Comparison of ENCODE assay signal across 31 mouse cellular contexts in genomic region chr8:122789796-122790195, GRCm38 (mm10). TPM values are rescaled to one million over a fixed set of nuclear protein-coding genes. Genes with fewer than 3 reads are reported as not detected.
DNase-seq lines count a peak whose midpoint lies in the region; ATAC-seq and TF ChIP-seq lines count a peak whose summit lies in the region.
"Had no signal": no experiment of that assay in that cellular context is flagged by ENCODE, and none has a peak within 500 bp of the region (broad histone marks: within the 10 kb centered on the region; RNA-seq: fewer than 3 reads in every experiment).

No protein-coding gene starts in this region.

- TF ChIP-seq CTCF in kidney, postnatal 0 days (IDR thresholded peaks at IDR 0.05; ENCODE audit: low read depth): no peak
- TF ChIP-seq CTCF in small intestine, adult 2 months (IDR thresholded peaks at IDR 0.05; ENCODE audit: extremely low read depth, insufficient read length, insufficient replicate concordance, low read depth, low read length): no peak

- no peak overlapping the region for H3K27ac ChIP-seq in kidney, postnatal 0 days
- peak overlapping the region; percentile 82 for H3K27ac ChIP-seq in small intestine, adult 2 months (ENCODE audit: insufficient read depth, low read depth, low read length)
- H3K27ac ChIP-seq: embryonic facial prominence, embryonic 10.5 days; embryonic facial prominence, embryonic 15.5 days; forebrain, embryonic 13.5 days; hindbrain, embryonic 13.5 days; liver, embryonic 14.5 days; midbrain, embryonic 10.5 days; stomach, postnatal 0 days had no signal

- H3K36me3 ChIP-seq in kidney, postnatal 0 days (ENCODE audit: insufficient read depth, low read length): peaks cover 29% of the 10 kb centered on the region
- peaks cover 26% of the 10 kb centered on the region for H3K36me3 ChIP-seq in small intestine, adult 2 months (ENCODE audit: control insufficient read depth, insufficient read depth, low read length)

- 0 out of 2 replicates have a peak, but pooled peaks have one; percentile 40 for ATAC-seq in kidney, postnatal 0 days (replicated peaks; ENCODE audit: low FRiP score, low read depth)
- ATAC-seq: forebrain, embryonic 13.5 days; midbrain, embryonic 16.5 days; Patski had no signal

- peak; percentile 47 for DNase-seq in adrenal gland, postnatal 14 days
- DNase-seq in adrenal gland, postnatal 4 days (ENCODE audit: low spot score in 2 of 2): no peak
- DNase-seq in kidney, adult 8-10 months: peak; percentile 80 to 84
- DNase-seq in kidney, postnatal 4 days: no peak
- DNase-seq in kidney, postnatal 0 days (ENCODE audit: low spot score): no peak
- no peak for DNase-seq in urinary bladder, postnatal 4 days (ENCODE audit: low spot score in 2 of 2)
- DNase-seq in ovary, postnatal 36 days (ENCODE audit: low spot score): no peak
- DNase-seq: cerebellum, adult 8-10 months; cerebellum, postnatal 25 days; gastrocnemius, postnatal 36 days; heart, adult 18-20 months; heart, postnatal 4 days; liver; lung, embryonic 14.5 days; lung, postnatal 14 days; right cerebral cortex, adult 18-20 months; thymus, adult 18-20 months; thymus, postnatal 36 days had no signal

- no peak overlapping the region for H3K9ac ChIP-seq in kidney, postnatal 0 days (ENCODE audit: low read depth, low read length)
- H3K9ac ChIP-seq: embryonic facial prominence, embryonic 15.5 days; forebrain, embryonic 13.5 days; hindbrain, embryonic 13.5 days; liver, embryonic 14.5 days; lung, embryonic 14.5 days had no signal

- H3K4me3 ChIP-seq in kidney, postnatal 0 days (replicated peaks; ENCODE audit: low read depth, low read length): no peak overlapping the region
- H3K4me3 ChIP-seq in small intestine, adult 2 months (ENCODE audit: low read depth, low read length): no peak overlapping the region
- H3K4me3 ChIP-seq: embryonic facial prominence, embryonic 10.5 days; embryonic facial prominence, embryonic 15.5 days; forebrain, embryonic 13.5 days; hindbrain, embryonic 13.5 days; midbrain, embryonic 10.5 days had no signal

- no peak for TF ChIP-seq POLR2A in small intestine, adult 2 months (IDR thresholded peaks at IDR 0.05; ENCODE audit: low read depth, low read length)

- no peak overlapping the region for H3K4me2 ChIP-seq in kidney, postnatal 0 days (ENCODE audit: low read length)
- H3K4me2 ChIP-seq: embryonic facial prominence, embryonic 15.5 days; forebrain, embryonic 13.5 days; heart, embryonic 11.5 days; hindbrain, embryonic 13.5 days; lung, embryonic 14.5 days had no signal

- WGBS in kidney, postnatal 0 days: 92% methylated on average over 5 of the region's 5 CpGs
- 71% methylated on average over 5 of the region's 5 CpGs for WGBS in small intestine, adult 2 months

- H3K4me1 ChIP-seq in kidney, postnatal 0 days (replicated peaks; ENCODE audit: insufficient read depth, low read length): no peaks in the 10 kb centered on the region
- H3K4me1 ChIP-seq in small intestine, adult 2 months (ENCODE audit: control insufficient read depth, insufficient read depth, insufficient read length, low read length): peaks cover 23% of the 10 kb centered on the region
- H3K4me1 ChIP-seq: embryonic facial prominence, embryonic 10.5 days; embryonic facial prominence, embryonic 15.5 days; midbrain, embryonic 10.5 days had no signal

- no peaks in the 10 kb centered on the region for H3K27me3 ChIP-seq in kidney, postnatal 0 days (ENCODE audit: insufficient read depth, low read length)
- H3K27me3 ChIP-seq in small intestine, adult 2 months (ENCODE audit: control insufficient read depth, insufficient read depth, low read length): no peaks in the 10 kb centered on the region
- H3K27me3 ChIP-seq: embryonic facial prominence, embryonic 15.5 days; forebrain, embryonic 13.5 days; hindbrain, embryonic 13.5 days; Patski had no signal

- no peaks in the 10 kb centered on the region for H3K9me3 ChIP-seq in kidney, postnatal 0 days (replicated peaks; ENCODE audit: low read length)
- H3K9me3 ChIP-seq: embryonic facial prominence, embryonic 10.5 days; embryonic facial prominence, embryonic 15.5 days; forebrain, embryonic 13.5 days; hindbrain, embryonic 13.5 days; midbrain, embryonic 10.5 days had no signal

RNA-seq across cellular contexts. Expression of gene Acsf3, which starts 14.5 kb away (rescaled TPM):
- total RNA-seq in adrenal gland, postnatal 14 days (2021): 48.0 and 50.6 TPM in 2 replicates
- 10 to 100 TPM; 34.0 to 35.8 TPM for total RNA-seq in adrenal gland, postnatal 4 days (2021)
- 21.4 and 23.4 TPM in 2 replicates for polyA plus RNA-seq in kidney, postnatal 0 days (2015; fragmentation: Nextera tagmentation; extraction: Ambion mirVana)
- 15.0 and 34.1 TPM in 2 replicates for polyA plus RNA-seq in small intestine, adult 2 months (2012; rRNA removed)

RNA-seq across cellular contexts. Expression of gene Cdh15, which starts 58.0 kb away (rescaled TPM):
- 0.19 and 0.41 TPM in 2 replicates for total RNA-seq in adrenal gland, postnatal 14 days (2021)
- 1 to 10 TPM in 1 of 2 experiments, under 1 TPM in 1; 0.62 to 1.8 TPM for total RNA-seq in adrenal gland, postnatal 4 days (2021)
- 0.37 and 0.69 TPM in 2 replicates for polyA plus RNA-seq in kidney, postnatal 0 days (2015; fragmentation: Nextera tagmentation; extraction: Ambion mirVana)
- polyA plus RNA-seq in small intestine, adult 2 months (2012; rRNA removed): not detected in 2 replicates
- total RNA-seq: heart, adult 18-20 months; neutrophil, adult 5-6 weeks had no signal
- polyA plus RNA-seq: liver, embryonic 14.5 days; lung, embryonic 14.5 days; spleen, adult 2 months had no signal

Comparison
In these comparisons a context has a peak if more than half of its experiments do, and no peak if none do; other contexts are left out.
1. DNase-seq: peak in adrenal gland, postnatal 14 days (single experiment) and kidney, adult 8-10 months (2 of 2); none in adrenal gland, postnatal 4 days (0 of 2), kidney, postnatal 4 days (0 of 2), kidney, postnatal 0 days (single experiment), urinary bladder, postnatal 4 days (0 of 2) and ovary, postnatal 36 days (single experiment).